Comparison of ENCODE assay signal across 22 mouse cellular contexts in the genomic region with DNA sequence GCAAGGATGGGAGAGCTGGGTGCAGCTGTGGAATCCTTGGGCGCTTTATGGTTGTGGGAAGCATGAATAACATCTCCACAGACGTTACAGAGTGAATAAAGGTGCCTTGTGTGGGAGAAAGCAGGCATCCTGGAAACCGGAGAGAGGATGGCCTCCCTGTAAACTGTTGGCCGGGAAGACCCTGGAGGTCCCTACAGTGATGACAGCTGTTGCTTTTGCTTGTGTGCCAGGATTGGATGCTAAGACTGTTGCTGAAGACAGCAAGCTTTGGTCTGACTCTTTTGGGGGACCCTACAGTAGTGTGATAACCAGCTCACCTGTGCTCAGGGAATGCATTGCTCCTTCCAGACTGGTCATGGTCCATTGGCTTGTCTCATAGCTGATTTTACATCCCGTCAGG. TPM values are rescaled to one million over a fixed set of nuclear protein-coding genes. Genes with fewer than 3 reads are reported as not detected.
DNase-seq lines count a peak whose midpoint lies in the region; ATAC-seq and TF ChIP-seq lines count a peak whose summit lies in the region.
"Had no signal": no experiment of that assay in that cellular context is flagged by ENCODE, and none has a peak within 500 bp of the region (broad histone marks: within the 10 kb centered on the region; RNA-seq: fewer than 3 reads in every experiment).

No protein-coding gene starts in this region.

- no peak overlapping the region for H3K4me2 ChIP-seq in hindbrain, postnatal 0 days (ENCODE audit: low read depth, low read length)
- no peak overlapping the region for H3K4me2 ChIP-seq in hindbrain, embryonic 14.5 days (replicated peaks)

- 0 out of 2 replicates have a peak, but pooled peaks have one; percentile 24 for ATAC-seq in hindbrain, postnatal 0 days
- no peak for ATAC-seq in hindbrain, embryonic 14.5 days (ENCODE audit: low FRiP score)
- ATAC-seq: activated CD4-positive, CD25-positive, alpha-beta regulatory T cell, adult 4 months; CD4-positive, CD25-positive, alpha-beta regulatory T cell, adult 4 months; Patski had no signal

- H3K4me3 ChIP-seq in hindbrain, postnatal 0 days (ENCODE audit: low read length): no peak overlapping the region
- no peak overlapping the region for H3K4me3 ChIP-seq in hindbrain, embryonic 14.5 days (replicated peaks; ENCODE audit: low read length)

- WGBS in hindbrain, postnatal 0 days: 74% methylated on average over 5 of the region's 5 CpGs
- 87% methylated on average over 5 of the region's 5 CpGs for WGBS in hindbrain, embryonic 14.5 days

- H3K36me3 ChIP-seq in hindbrain, postnatal 0 days (ENCODE audit: insufficient read depth, low read length): no peaks in the 10 kb centered on the region
- H3K36me3 ChIP-seq in hindbrain, embryonic 14.5 days (replicated peaks; ENCODE audit: control insufficient read depth, insufficient read depth): no peaks in the 10 kb centered on the region
- H3K36me3 ChIP-seq: G1E had no signal

- H3K27ac ChIP-seq in hindbrain, postnatal 0 days: no peak overlapping the region
- no peak overlapping the region for H3K27ac ChIP-seq in hindbrain, embryonic 14.5 days

- no peak for TF ChIP-seq CTCF in hindbrain, postnatal 0 days (IDR thresholded peaks at IDR 0.05; ENCODE audit: low read depth)

- no peaks in the 10 kb centered on the region for H3K4me1 ChIP-seq in hindbrain, postnatal 0 days (ENCODE audit: insufficient read depth, low read length)
- no peaks in the 10 kb centered on the region for H3K4me1 ChIP-seq in hindbrain, embryonic 14.5 days (replicated peaks; ENCODE audit: control insufficient read depth, insufficient read depth, low read length)

- no peak overlapping the region for H3K9ac ChIP-seq in hindbrain, postnatal 0 days (replicated peaks; ENCODE audit: low read length)
- no peak overlapping the region for H3K9ac ChIP-seq in hindbrain, embryonic 14.5 days

- no peaks in the 10 kb centered on the region for H3K9me3 ChIP-seq in hindbrain, postnatal 0 days (ENCODE audit: low read length)
- no peaks in the 10 kb centered on the region for H3K9me3 ChIP-seq in hindbrain, embryonic 14.5 days (ENCODE audit: control insufficient read depth, low read length)

- intact Hi-C loops in left cerebral cortex, postnatal 4 days (cut with DNase I): no loop called here

- H3K27me3 ChIP-seq in hindbrain, postnatal 0 days (ENCODE audit: insufficient read depth, low read length): no peaks in the 10 kb centered on the region
- H3K27me3 ChIP-seq in hindbrain, embryonic 14.5 days (ENCODE audit: control insufficient read depth, insufficient read depth, low read length): no peaks in the 10 kb centered on the region
- H3K27me3 ChIP-seq: CH12.LX, Patski had no signal

- peak; percentile 53 to 64 for DNase-seq in cerebellum, postnatal 10 days
- DNase-seq in cerebellum, adult 9-10 months: no peak
- peak; percentile 22 to 45 for DNase-seq in cerebellum, postnatal 14 days
- no peak for DNase-seq in cerebellum, adult 8-10 months
- DNase-seq in hindbrain, postnatal 0 days (ENCODE audit: low spot score): no peak
- no peak for DNase-seq in hindbrain, embryonic 14.5 days (ENCODE audit: low spot score)
- peak; percentile 26 for DNase-seq in left cerebral cortex, postnatal 4 days
- DNase-seq in left cerebral cortex, adult 9 months (ENCODE audit: low spot score in 2 of 2): no peak
- DNase-seq: adrenal gland, adult 2 months; adrenal gland, adult 8-10 months; adrenal gland, postnatal 10 days; adrenal gland, postnatal 14 days; adrenal gland, postnatal 25 days; adrenal gland, postnatal 36 days; B cell, adult 2 months; cerebellum, adult 11 months; cerebellum, adult 11-12 months had no signal

RNA-seq across cellular contexts. Expression of gene Ptpn14, which starts 15.1 kb away (rescaled TPM):
- total RNA-seq in hindbrain, postnatal 0 days (2014; rRNA removed): 8.2 and 8.9 TPM in 2 replicates
- polyA plus RNA-seq in hindbrain, postnatal 0 days (2015; fragmentation: Nextera tagmentation; extraction: Ambion mirVana): 1.4 and 1.6 TPM in 2 replicates
- 2.6 and 3.2 TPM in 2 replicates for polyA plus RNA-seq in hindbrain, embryonic 14.5 days (2014; fragmentation: Nextera tagmentation; extraction: Ambion mirVana)
- total RNA-seq in left cerebral cortex, postnatal 4 days (2021): 1 to 10 TPM; 6.4 to 6.5 TPM
- polyA plus RNA-seq: G1E had no signal

RNA-seq across cellular contexts. Expression of gene Cenpf, which starts 55.2 kb away (rescaled TPM):
- total RNA-seq in hindbrain, postnatal 0 days (2014; rRNA removed): 4.8 and 5.4 TPM in 2 replicates
- polyA plus RNA-seq in hindbrain, postnatal 0 days (2015; fragmentation: Nextera tagmentation; extraction: Ambion mirVana): 22.5 and 26.9 TPM in 2 replicates
- 13.8 and 17.6 TPM in 2 replicates for polyA plus RNA-seq in hindbrain, embryonic 14.5 days (2014; fragmentation: Nextera tagmentation; extraction: Ambion mirVana)
- total RNA-seq in left cerebral cortex, postnatal 4 days (2021): 1 to 10 TPM; 7.2 to 8.1 TPM

Comparison
In these comparisons a context has a peak if more than half of its experiments do, and no peak if none do; other contexts are left out.
1. DNase-seq: peak in cerebellum, postnatal 10 days (2 of 2), cerebellum, postnatal 14 days (2 of 2) and left cerebral cortex, postnatal 4 days (single experiment); none in cerebellum, adult 9-10 months (single experiment), cerebellum, adult 8-10 months (single experiment), hindbrain, postnatal 0 days (single experiment), hindbrain, embryonic 14.5 days (single experiment) and left cerebral cortex, adult 9 months (0 of 2).